Mouse (Mus musculus): ENCODE measurements around the gene Qars. TPM values are rescaled to one million over a fixed set of nuclear protein-coding genes. Genes with fewer than 3 reads are reported as not detected.

The Qars gene
- polyA plus RNA-seq, 1 experiment from 2014 or later, result 70.5 TPM

GRCm38 (mm10) chr9:108559169-108559568, 51.7 kb downstream of the Qars start:
- peaks cover 14% of the 10 kb centered on the region for H3K4me1 ChIP-seq (replicated peaks)
- ATAC-seq, result no peak
- WGBS, result 92% methylated on average over 4 of the region's 4 CpGs
- H3K36me3 ChIP-seq, result peaks cover 78% of the 10 kb centered on the region
- no peak overlapping the region for H3K4me3 ChIP-seq (replicated peaks)
- H3K9me3 ChIP-seq, result no peaks in the 10 kb centered on the region
- no peak overlapping the region for H3K4me2 ChIP-seq (replicated peaks)
- H3K9ac ChIP-seq (replicated peaks), result no peak overlapping the region
- no peaks in the 10 kb centered on the region for H3K27me3 ChIP-seq
- no peak overlapping the region for H3K27ac ChIP-seq

GRCm38 (mm10) chr9:108560227-108560841, 52.8 kb downstream of the Qars start, which contains the start of gene Impdh2:
TSS of gene Impdh2 (plus strand) at chr9:108560286.
- H3K9ac ChIP-seq (replicated peaks), result peak within 1 kb of the TSS; percentile 82
- H3K27ac ChIP-seq, result peak within 1 kb of the TSS; percentile 74
- peak within 1 kb of the TSS; percentile 80 for H3K4me2 ChIP-seq (replicated peaks)
- no peaks in the 10 kb centered on the region for H3K27me3 ChIP-seq
- peak within 1 kb of the TSS; percentile 59 for H3K4me3 ChIP-seq (replicated peaks)
- peaks cover 79% of the 10 kb centered on the region for H3K36me3 ChIP-seq
- peaks cover 14% of the 10 kb centered on the region for H3K4me1 ChIP-seq (replicated peaks)
- H3K9me3 ChIP-seq, result no peaks in the 10 kb centered on the region
- WGBS, result under 1% methylated on average over 53 of the region's 53 CpGs
- peak; percentile 99 for ATAC-seq

GRCm38 (mm10) chr9:108563671-108564070, 56.2 kb downstream of the Qars start:
- 95% methylated on average over 8 of the region's 8 CpGs for WGBS
- no peak overlapping the region for H3K9ac ChIP-seq (replicated peaks)
- H3K36me3 ChIP-seq, result peaks cover 56% of the 10 kb centered on the region
- H3K27me3 ChIP-seq, result no peaks in the 10 kb centered on the region
- peaks cover 36% of the 10 kb centered on the region for H3K4me1 ChIP-seq (replicated peaks)
- no peaks in the 10 kb centered on the region for H3K9me3 ChIP-seq
- H3K4me2 ChIP-seq (replicated peaks), result no peak overlapping the region
- ATAC-seq, result no peak
- no peak overlapping the region for H3K4me3 ChIP-seq (replicated peaks)
- H3K27ac ChIP-seq, result no peak overlapping the region

- H3K27ac ChIP-seq, result no peak overlapping the region
- H3K9me3 ChIP-seq, result no peaks in the 10 kb centered on the region
- no peak overlapping the region for H3K9ac ChIP-seq (replicated peaks)
- no peaks in the 10 kb centered on the region for H3K27me3 ChIP-seq
- 96% methylated on average over 7 of the region's 7 CpGs for WGBS
- no peak overlapping the region for H3K4me2 ChIP-seq (replicated peaks)
- no peak for ATAC-seq
- H3K4me1 ChIP-seq (replicated peaks), result peaks cover 39% of the 10 kb centered on the region
- peaks cover 52% of the 10 kb centered on the region for H3K36me3 ChIP-seq
- H3K4me3 ChIP-seq (replicated peaks), result no peak overlapping the region
Measured at GRCm38 (mm10) chr9:108564131-108564530, 56.6 kb downstream of the Qars start.

Other genes starting within 250 kb of the Qars start
- gene Dag1, start 243.7 kb upstream of the Qars start, polyA plus RNA-seq (2015; fragmentation: Nextera tagmentation; extraction: Ambion mirVana), result 50.5 and 57.8 TPM in 2 replicates
- gene Nicn1, start 217.3 kb upstream of the Qars start, polyA plus RNA-seq (2015; fragmentation: Nextera tagmentation; extraction: Ambion mirVana), result 118 TPM in 2 replicates
- gene Amt, start 210.9 kb upstream of the Qars start, polyA plus RNA-seq (2015; fragmentation: Nextera tagmentation; extraction: Ambion mirVana), result 33.6 and 35.5 TPM in 2 replicates
- 288 and 306 TPM in 2 replicates for gene Rhoa, start 201.6 kb upstream of the Qars start, polyA plus RNA-seq (2015; fragmentation: Nextera tagmentation; extraction: Ambion mirVana)
- gene Tcta, start 201.5 kb upstream of the Qars start, polyA plus RNA-seq (2015; fragmentation: Nextera tagmentation; extraction: Ambion mirVana), result 52.6 and 57.5 TPM in 2 replicates
- 474 and 511 TPM in 2 replicates for gene Gpx1, start 168.8 kb upstream of the Qars start, polyA plus RNA-seq (2015; fragmentation: Nextera tagmentation; extraction: Ambion mirVana)
- 143 and 146 TPM in 2 replicates for gene Usp4, start 159.9 kb upstream of the Qars start, polyA plus RNA-seq (2015; fragmentation: Nextera tagmentation; extraction: Ambion mirVana)
- gene 1700102P08Rik, start 114.9 kb upstream of the Qars start, polyA plus RNA-seq (2015; fragmentation: Nextera tagmentation; extraction: Ambion mirVana), result 2.1 and 2.2 TPM in 2 replicates
- gene Ccdc36, start 79.2 kb upstream of the Qars start, polyA plus RNA-seq (2015; fragmentation: Nextera tagmentation; extraction: Ambion mirVana), result 1.3 and 1.7 TPM in 2 replicates
- not detected in 2 replicates for gene BC048562, start 71.2 kb upstream of the Qars start, polyA plus RNA-seq (2015; fragmentation: Nextera tagmentation; extraction: Ambion mirVana)
- gene Ccdc71, start 47.2 kb upstream of the Qars start, polyA plus RNA-seq (2015; fragmentation: Nextera tagmentation; extraction: Ambion mirVana), result 59.7 and 63.5 TPM in 2 replicates
- gene Klhdc8b, start 46.1 kb upstream of the Qars start, polyA plus RNA-seq (2015; fragmentation: Nextera tagmentation; extraction: Ambion mirVana), result 75.7 and 84.8 TPM in 2 replicates
- gene Lamb2, start 28.0 kb upstream of the Qars start, polyA plus RNA-seq (2015; fragmentation: Nextera tagmentation; extraction: Ambion mirVana), result 20.0 and 24.1 TPM in 2 replicates
- gene Usp19, start 17.1 kb upstream of the Qars start, polyA plus RNA-seq (2015; fragmentation: Nextera tagmentation; extraction: Ambion mirVana), result 75.9 and 91.9 TPM in 2 replicates
- 141 and 146 TPM in 2 replicates for gene Qrich1, start 9.1 kb downstream of the Qars start, polyA plus RNA-seq (2015; fragmentation: Nextera tagmentation; extraction: Ambion mirVana)
- 108 and 115 TPM in 2 replicates for gene Impdh2, start 52.6 kb downstream of the Qars start, polyA plus RNA-seq (2015; fragmentation: Nextera tagmentation; extraction: Ambion mirVana)
- 73.7 and 79.2 TPM in 2 replicates for gene Ndufaf3, start 59.7 kb downstream of the Qars start, polyA plus RNA-seq (2015; fragmentation: Nextera tagmentation; extraction: Ambion mirVana)
- 321 and 345 TPM in 2 replicates for gene Dalrd3, start 62.2 kb downstream of the Qars start, polyA plus RNA-seq (2015; fragmentation: Nextera tagmentation; extraction: Ambion mirVana)
- gene Wdr6, start 71.0 kb downstream of the Qars start, polyA plus RNA-seq (2015; fragmentation: Nextera tagmentation; extraction: Ambion mirVana), result 364 and 380 TPM in 2 replicates
- 24.6 and 27.7 TPM in 2 replicates for gene P4htm, start 90.0 kb downstream of the Qars start, polyA plus RNA-seq (2015; fragmentation: Nextera tagmentation; extraction: Ambion mirVana)
- gene Arih2, start 141.7 kb downstream of the Qars start, polyA plus RNA-seq (2015; fragmentation: Nextera tagmentation; extraction: Ambion mirVana), result 53.6 and 54.0 TPM in 2 replicates
- gene Slc25a20, start 154.4 kb downstream of the Qars start, polyA plus RNA-seq (2015; fragmentation: Nextera tagmentation; extraction: Ambion mirVana), result 39.5 and 40.5 TPM in 2 replicates
- gene Prkar2a, start 181.6 kb downstream of the Qars start, polyA plus RNA-seq (2015; fragmentation: Nextera tagmentation; extraction: Ambion mirVana), result 49.3 and 54.0 TPM in 2 replicates

Measured in midbrain, embryonic 13.5 days (tissue).